Mouse (Mus musculus) small intestine, adult 2 months (tissue): ENCODE results near the gene Zfp319. TPM values are rescaled to one million over a fixed set of nuclear protein-coding genes. Genes with fewer than 3 reads are reported as not detected.
A peak's percentile ranks its signal among the peaks of the same experiment; 100 is the strongest.
"Not testable (repeated sequence)": the region's sequence is repeated elsewhere in the genome, so short reads cannot be mapped to it uniquely, and the experiment has no call there.

Experiments
- H3K27ac ChIP-seq: fragments of 200-500 bp; 2 replicates; pipeline ENCODE4 v1.5.1; 2012; ENCODE audit warnings: low read depth, low read length, control low read depth, inconsistent platforms; ENCODE audit not compliant: insufficient read depth
- H3K27me3 ChIP-seq: fragments of 200-500 bp; 2 replicates; pipeline ENCODE4 v1.6.1; 2012; ENCODE audit warnings: mild to moderate bottlenecking, moderate library complexity, low read length, inconsistent platforms; ENCODE audit not compliant: control insufficient read depth, insufficient read depth
- H3K36me3 ChIP-seq: fragments of 200-500 bp; 2 replicates; pipeline ENCODE4 v1.6.1; 2012; ENCODE audit warnings: mild to moderate bottlenecking, low read length, control low read depth, inconsistent platforms; ENCODE audit not compliant: control insufficient read depth, insufficient read depth
- H3K4me1 ChIP-seq: fragments of 200-500 bp; 2 replicates; pipeline ENCODE4 v1.6.1; 2012; ENCODE audit warnings: low read length, inconsistent platforms, mixed read lengths; ENCODE audit not compliant: control insufficient read depth, insufficient read depth, insufficient read length
- H3K4me3 ChIP-seq: fragments of 200-500 bp; 2 replicates; pipeline ENCODE4 v1.5.1; 2012; ENCODE audit warnings: low read depth, mild to moderate bottlenecking, control low read depth, inconsistent platforms, low read length, moderate library complexity
- CTCF ChIP-seq: fragments of 200-500 bp; IDR thresholded peaks from 2 replicates; pipeline ENCODE4 v1.5.1; 2012; ENCODE audit warnings: low read depth, mild to moderate bottlenecking, control low read depth, inconsistent platforms, low read length, moderate library complexity, mixed read lengths; ENCODE audit not compliant: insufficient replicate concordance, insufficient read length; ENCODE audit errors: extremely low read depth
- POLR2A ChIP-seq: fragments of 200-500 bp; IDR thresholded peaks from 2 replicates; pipeline ENCODE4 v1.6.1; 2012; ENCODE audit warnings: low read depth, mild to moderate bottlenecking, control low read depth, inconsistent platforms, low read length, moderate library complexity
- WGBS: fragments of 180-500 bp; shearing (Covaris S2); methylation state at CpG from one replicate; pipeline ENCODE4 v1.1.7; 2018; 5-methylcytosine and 5-hydroxymethylcytosine counted together
- polyA plus RNA-seq: library from polyadenylated mRNA; depleted of rRNA; stranded (reverse); fragments of >200 nt; gene quantifications from 2 replicates; pipeline ENCODE4 v1.2.3, GENCODE M21; 2012; rRNA removed

The Zfp319 gene
- 5.2 and 8.7 TPM in 2 replicates for polyA plus RNA-seq

DNA sequence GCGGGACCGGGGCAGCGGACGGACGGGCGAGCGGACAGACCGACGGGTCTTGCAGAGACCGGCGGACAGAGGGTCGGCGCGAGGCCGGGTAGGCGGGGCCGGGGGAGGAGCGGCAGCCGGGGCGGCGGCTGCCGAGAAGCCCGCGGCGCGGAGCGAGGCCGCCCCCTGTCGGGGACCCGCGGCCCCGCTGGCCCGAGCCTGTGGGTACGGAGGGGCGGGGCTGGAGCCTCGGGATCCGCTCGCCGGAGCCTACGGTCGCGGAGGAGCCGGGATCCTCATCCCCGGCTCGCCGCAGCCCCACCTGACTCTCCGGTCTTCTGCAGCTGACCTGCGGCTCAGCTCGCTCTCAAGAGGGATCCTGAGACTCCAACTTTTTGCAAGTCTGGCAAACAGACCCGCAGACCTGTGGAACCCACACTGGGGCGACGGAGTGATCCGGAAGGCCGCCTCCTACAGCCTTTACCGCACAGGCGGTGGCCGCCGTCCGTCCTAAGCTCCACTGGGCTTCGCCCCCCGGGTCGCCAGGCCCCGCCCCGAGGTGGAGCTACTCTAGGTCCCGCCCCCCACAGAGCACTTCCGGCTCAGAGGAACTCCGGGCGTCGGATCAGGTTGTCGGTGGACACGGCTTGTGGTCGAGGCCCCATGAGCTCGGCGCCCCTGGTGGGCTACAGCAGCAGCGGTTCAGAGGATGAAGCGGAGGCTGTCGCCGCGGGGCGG is at the start of gene Zfp319, which contains the start of gene Usb1:
Gene Zfp319 (minus strand): TSS at position 231 of the 717 bp plus-strand sequence.
Gene Usb1 (plus strand): TSS at position 565 of the 717 bp plus-strand sequence.
- Histone ChIP-seq H3K27ac (peak within 1 kb of the TSS; percentile 96), H3K4me3 (peak within 1 kb of the TSS; percentile 94), H3K27me3 (no peaks in the 10 kb centered on the region), H3K4me1 (peaks cover 2% of the 10 kb centered on the region; the same call in 1 of the 2 replicates), H3K36me3 (peaks cover 31% of the 10 kb centered on the region)
- WGBS: under 1% methylated on average over 80 of the region's 80 CpGs
- peak; percentile 96 for TF ChIP-seq POLR2A
- peak; percentile 64 for TF ChIP-seq CTCF

- peaks cover 15% of the 10 kb centered on the region; the same call in 1 of the 2 replicates for H3K4me1 ChIP-seq
- no peaks in the 10 kb centered on the region for H3K36me3 ChIP-seq
- H3K27ac ChIP-seq: no peak overlapping the region
- no peaks in the 10 kb centered on the region for H3K27me3 ChIP-seq
- no peak for TF ChIP-seq CTCF
- TF ChIP-seq POLR2A: no peak
- no peak overlapping the region for H3K4me3 ChIP-seq
Observed at GRCm38 (mm10) chr8:95380953-95381352, 49.2 kb upstream of the Zfp319 start.

- not testable (repeated sequence) for H3K27me3 ChIP-seq, H3K4me3 ChIP-seq, H3K27ac ChIP-seq, H3K36me3 ChIP-seq
- peaks cover 15% of the 10 kb centered on the region; the same call in 1 of the 2 replicates for H3K4me1 ChIP-seq
- 90% methylated on average over 11 of the region's 11 CpGs for WGBS
Observed at GRCm38 (mm10) chr8:95378928-95379327, 47.2 kb upstream of the Zfp319 start.

- no peaks in the 10 kb centered on the region for H3K36me3 ChIP-seq
- peak overlapping the region; percentile 58 for H3K27ac ChIP-seq
- WGBS: 8% methylated on average over 7 of the region's 7 CpGs
- H3K27me3 ChIP-seq: no peaks in the 10 kb centered on the region
- no peak for TF ChIP-seq CTCF
- TF ChIP-seq POLR2A: no peak; the same call in 1 of the 2 replicates
- peak overlapping the region; percentile 7; the same call in 1 of the 2 replicates for H3K4me3 ChIP-seq
- H3K4me1 ChIP-seq: peaks cover 15% of the 10 kb centered on the region; the same call in 1 of the 2 replicates
Observed at GRCm38 (mm10) chr8:95377863-95378291, 46.1 kb upstream of the Zfp319 start.

DNA sequence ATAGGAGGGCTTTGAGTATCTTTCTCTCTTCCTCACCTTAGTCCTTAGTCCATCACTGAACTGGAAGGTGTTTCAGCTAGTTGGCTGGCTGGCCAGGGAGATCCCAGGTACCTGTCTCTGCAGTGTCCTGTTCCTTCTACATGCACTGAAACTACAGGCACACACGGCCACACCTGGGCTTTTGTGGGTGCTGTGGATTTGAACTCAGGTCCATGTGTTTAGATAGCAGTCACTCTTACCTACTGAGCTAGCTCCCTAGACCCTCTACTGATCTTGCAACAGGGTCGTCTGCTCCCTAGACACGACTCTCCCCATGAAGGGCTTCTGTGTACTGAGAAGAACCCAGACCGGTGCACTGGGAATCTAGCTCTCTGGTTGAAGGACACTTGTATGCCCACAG is 45.4 kb upstream of the Zfp319 start:
- Histone ChIP-seq H3K4me3 (no peak overlapping the region), H3K27me3 (no peaks in the 10 kb centered on the region), H3K36me3 (no peaks in the 10 kb centered on the region), H3K27ac (peak overlapping the region; percentile 58), H3K4me1 (peaks cover 15% of the 10 kb centered on the region; the same call in 1 of the 2 replicates)
- WGBS: 63% methylated on average over 4 of the region's 4 CpGs
- TF ChIP-seq POLR2A (no peak), CTCF (no peak)

- 61% methylated on average over 12 of the region's 12 CpGs for WGBS
- Histone ChIP-seq H3K4me3 (no peak overlapping the region), H3K4me1 (peaks cover 15% of the 10 kb centered on the region; the same call in 1 of the 2 replicates), H3K27me3 (no peaks in the 10 kb centered on the region), H3K36me3 (no peaks in the 10 kb centered on the region; the same call in 1 of the 2 replicates), H3K27ac (no peak overlapping the region)
- no peak for TF ChIP-seq POLR2A
- TF ChIP-seq CTCF: no peak
Observed at GRCm38 (mm10) chr8:95376309-95376999, 44.7 kb upstream of the Zfp319 start.

DNA sequence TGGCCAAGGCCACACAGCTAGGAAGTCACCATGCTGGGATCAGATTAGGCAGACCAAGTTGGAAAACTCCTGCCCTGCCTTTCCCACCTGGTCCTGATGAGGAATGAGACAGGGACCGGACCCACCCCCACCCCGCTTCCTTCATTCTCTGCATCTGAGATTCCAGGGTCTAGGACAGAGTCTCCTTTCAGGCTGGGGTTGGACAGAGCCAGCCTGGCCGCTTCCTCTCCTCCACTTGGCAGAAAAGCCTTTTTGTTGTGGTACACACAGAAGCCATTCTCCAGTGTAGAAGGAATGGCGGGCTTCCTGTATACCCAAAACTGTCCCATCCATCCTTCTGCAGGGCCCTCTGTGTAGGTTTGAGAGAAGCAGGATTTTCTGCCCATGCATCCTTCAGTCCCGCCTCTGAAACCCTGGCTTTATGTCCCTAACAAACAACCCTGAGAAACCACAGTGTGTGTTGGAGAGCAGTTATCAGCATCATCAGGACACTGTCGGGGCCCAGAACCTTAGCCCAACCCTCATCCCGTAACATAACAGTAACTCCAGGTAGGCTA is 43.7 kb upstream of the Zfp319 start:
- Histone ChIP-seq H3K27me3 (no peaks in the 10 kb centered on the region), H3K4me1 (peaks cover 15% of the 10 kb centered on the region; the same call in 1 of the 2 replicates), H3K27ac (no peak overlapping the region), H3K36me3 (no peaks in the 10 kb centered on the region; the same call in 1 of the 2 replicates), H3K4me3 (no peak overlapping the region)
- 75% methylated on average over 7 of the region's 7 CpGs for WGBS
- TF ChIP-seq CTCF: no peak
- no peak for TF ChIP-seq POLR2A
